Mouse (Mus musculus) neural tube, embryonic 12.5 days (tissue): ENCODE results near the gene Smarcd1. TPM values are rescaled to one million over a fixed set of nuclear protein-coding genes. Genes with fewer than 3 reads are reported as not detected.

ENCODE experiments used
- ATAC-seq: fragments of 200-750 bp; cut with Nextera tagmentation; 2 replicates; pipeline ENCODE4 v1.8.0; 2017; ENCODE audit warnings: low read depth, mild to moderate bottlenecking, moderate TSS enrichment, moderate library complexity; ENCODE audit not compliant: low FRiP score
- H3K27ac ChIP-seq: fragments of 300-500 bp; sonication (generic); 2 replicates; pipeline ENCODE4 v1.5.1; 2016
- H3K27me3 ChIP-seq: fragments of 300-500 bp; sonication (generic); replicated peaks from 2 replicates; pipeline ENCODE4 v1.6.1; 2016; ENCODE audit warnings: mild to moderate bottlenecking
- H3K36me3 ChIP-seq: fragments of 300-500 bp; sonication (generic); 2 replicates; pipeline ENCODE4 v1.6.1; 2016; ENCODE audit warnings: mild to moderate bottlenecking
- H3K4me1 ChIP-seq: fragments of 300-500 bp; sonication (generic); 2 replicates; pipeline ENCODE4 v1.6.1; 2016
- H3K4me2 ChIP-seq: fragments of 300-500 bp; sonication (generic); replicated peaks from 2 replicates; pipeline ENCODE4 v1.6.1; 2016; ENCODE audit warnings: mild to moderate bottlenecking
- H3K4me3 ChIP-seq: fragments of 300-500 bp; sonication (generic); 2 replicates; pipeline ENCODE4 v1.5.1; 2016
- H3K9ac ChIP-seq: fragments of 300-500 bp; sonication (generic); 2 replicates; pipeline ENCODE4 v1.6.1; 2016; ENCODE audit warnings: mild to moderate bottlenecking
- H3K9me3 ChIP-seq: fragments of 300-500 bp; sonication (generic); 2 replicates; pipeline ENCODE4 v1.6.1; 2016; ENCODE audit warnings: mild to moderate bottlenecking
- WGBS: fragments of 180-500 bp; shearing (Covaris S2); methylation state at CpG from one replicate; pipeline ENCODE4 v1.1.7; 2016; 5-methylcytosine and 5-hydroxymethylcytosine counted together
- polyA plus RNA-seq: library from polyadenylated mRNA; unstranded; fragments of >200 nt; fragmentation: Nextera tagmentation; extraction: Ambion mirVana; gene quantifications from 2 replicates; pipeline ENCODE4 v1.2.1, GENCODE M21; 2016

The Smarcd1 gene
- polyA plus RNA-seq, 1 experiment from 2014 or later = 142 TPM

DNA sequence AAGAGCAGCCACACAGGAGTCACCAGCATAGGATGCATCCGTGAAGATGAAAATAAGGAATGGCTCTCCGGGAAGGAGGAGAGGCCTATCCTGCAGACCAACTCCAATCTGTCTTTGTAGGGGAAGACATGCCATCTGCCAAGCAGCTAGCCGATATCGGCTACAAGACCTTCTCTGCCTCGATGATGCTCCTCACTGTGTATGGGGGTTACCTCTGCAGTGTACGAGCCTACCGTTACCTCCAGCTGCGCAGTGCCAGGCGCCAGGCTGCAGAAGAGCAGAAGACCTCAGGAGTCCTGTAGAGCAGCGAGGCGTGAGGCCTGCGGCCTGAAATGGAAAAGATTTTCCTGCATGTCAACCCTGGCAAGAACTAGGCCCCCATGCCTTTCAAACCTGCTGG, 25.6 kb downstream of the Smarcd1 start:
- no peak overlapping the region for H3K4me3 ChIP-seq
- peaks cover 37% of the 10 kb centered on the region for H3K36me3 ChIP-seq
- ATAC-seq = no peak
- H3K27me3 ChIP-seq = no peaks in the 10 kb centered on the region
- H3K27ac ChIP-seq = no peak overlapping the region
- no peak overlapping the region for H3K9ac ChIP-seq
- no peaks in the 10 kb centered on the region for H3K9me3 ChIP-seq
- WGBS = 97% methylated on average over 12 of the region's 12 CpGs
- H3K4me1 ChIP-seq = peaks cover 30% of the 10 kb centered on the region
- H3K4me2 ChIP-seq = no peak overlapping the region

DNA sequence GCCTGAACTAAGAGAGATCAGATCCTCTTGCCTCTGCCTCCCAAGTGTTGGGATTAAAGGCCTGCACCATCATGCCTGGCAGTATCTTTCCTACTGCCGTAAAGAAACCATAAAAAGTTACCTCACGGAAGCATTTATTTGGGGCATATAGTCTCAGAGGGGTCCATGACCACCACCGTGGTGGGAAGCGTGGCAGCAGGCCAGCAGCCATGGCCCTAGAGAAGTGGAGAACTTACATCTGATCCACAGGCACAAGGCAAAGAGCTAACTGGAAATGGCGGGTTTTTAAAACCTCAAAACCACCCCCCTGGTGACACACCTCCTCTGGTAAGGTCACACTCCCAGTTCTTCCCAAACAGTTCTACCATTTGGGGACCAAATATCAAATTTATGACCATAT, 26.3 kb downstream of the Smarcd1 start:
- Histone ChIP-seq H3K9me3 (no peaks in the 10 kb centered on the region), H3K4me2 (no peak overlapping the region), H3K4me1 (peaks cover 25% of the 10 kb centered on the region), H3K9ac (no peak overlapping the region), H3K4me3 (no peak overlapping the region), H3K27me3 (no peaks in the 10 kb centered on the region), H3K27ac (no peak overlapping the region), H3K36me3 (peaks cover 37% of the 10 kb centered on the region)
- no peak for ATAC-seq
- WGBS = 95% methylated on average over 5 of the region's 5 CpGs

DNA sequence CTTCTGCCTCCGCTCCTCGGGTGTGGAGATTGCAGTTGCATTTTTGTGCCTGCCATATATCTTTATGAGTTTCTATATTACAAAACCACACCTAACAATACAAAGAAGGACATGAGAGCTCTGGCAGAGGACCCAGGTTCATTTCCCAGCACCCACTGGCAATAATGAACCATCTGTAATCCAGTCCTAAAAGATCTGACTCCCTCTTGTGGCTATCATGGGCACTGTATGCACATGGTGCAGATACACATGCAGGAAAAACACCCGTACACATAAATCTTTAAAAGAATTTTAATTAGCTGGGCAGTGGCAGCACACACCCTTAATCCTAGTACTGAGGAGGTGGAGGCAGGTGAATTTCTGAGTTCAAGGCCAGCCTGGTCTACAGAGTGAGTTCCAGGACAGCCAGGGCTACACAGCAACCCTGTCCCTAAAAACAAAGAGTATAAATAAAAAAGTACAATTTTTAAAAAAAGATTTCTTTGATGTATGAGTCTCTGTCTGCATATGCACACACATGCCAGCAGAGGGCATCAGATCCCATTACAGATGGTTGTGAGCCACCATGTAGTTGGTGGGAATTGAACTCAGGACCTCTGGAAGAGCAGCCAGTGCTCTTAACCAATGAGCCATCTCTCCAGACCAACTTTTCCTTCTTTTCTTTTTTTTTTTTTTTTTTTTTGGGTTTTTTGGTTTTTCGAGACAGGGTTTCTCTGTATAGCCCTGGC, 27.3 kb downstream of the Smarcd1 start:
- H3K9ac ChIP-seq = no peak overlapping the region
- H3K27ac ChIP-seq = no peak overlapping the region
- 97% methylated on average over 4 of the region's 4 CpGs for WGBS
- H3K4me3 ChIP-seq = no peak overlapping the region
- peaks cover 37% of the 10 kb centered on the region for H3K36me3 ChIP-seq
- peaks cover 15% of the 10 kb centered on the region for H3K4me1 ChIP-seq
- ATAC-seq = no peak
- H3K27me3 ChIP-seq = no peaks in the 10 kb centered on the region
- no peak overlapping the region for H3K4me2 ChIP-seq
- no peaks in the 10 kb centered on the region for H3K9me3 ChIP-seq

DNA sequence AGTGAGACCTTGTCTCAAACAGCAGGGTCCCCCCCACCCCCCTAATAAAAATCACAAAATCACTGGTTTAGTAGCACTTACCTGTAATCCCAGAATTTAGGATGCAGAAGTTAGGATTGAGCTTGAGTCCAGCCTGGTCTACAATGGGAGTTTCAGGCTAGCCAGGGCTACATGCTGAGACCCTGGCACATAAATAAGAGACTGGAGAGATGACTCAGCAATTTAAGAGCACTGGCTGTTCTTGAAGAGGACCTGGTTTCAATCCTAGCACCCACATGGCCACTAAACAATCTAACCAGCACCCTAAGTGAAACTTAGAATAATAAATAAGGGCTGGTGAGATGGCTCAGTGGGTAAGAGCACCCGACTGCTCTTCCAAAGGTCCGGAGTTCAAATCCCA, 29.2 kb downstream of the Smarcd1 start:
- H3K4me1 ChIP-seq = peaks cover 5% of the 10 kb centered on the region; the same call in 1 of the 2 replicates
- H3K36me3 ChIP-seq = peaks cover 56% of the 10 kb centered on the region
- H3K27me3 ChIP-seq = no peaks in the 10 kb centered on the region
- H3K9me3 ChIP-seq = no peaks in the 10 kb centered on the region
- H3K4me3 ChIP-seq = no peak overlapping the region
- H3K4me2 ChIP-seq = no peak overlapping the region
- H3K9ac ChIP-seq = no peak overlapping the region
- WGBS = 88% methylated on average over 2 of the region's 2 CpGs
- ATAC-seq = no peak
- no peak overlapping the region for H3K27ac ChIP-seq

DNA sequence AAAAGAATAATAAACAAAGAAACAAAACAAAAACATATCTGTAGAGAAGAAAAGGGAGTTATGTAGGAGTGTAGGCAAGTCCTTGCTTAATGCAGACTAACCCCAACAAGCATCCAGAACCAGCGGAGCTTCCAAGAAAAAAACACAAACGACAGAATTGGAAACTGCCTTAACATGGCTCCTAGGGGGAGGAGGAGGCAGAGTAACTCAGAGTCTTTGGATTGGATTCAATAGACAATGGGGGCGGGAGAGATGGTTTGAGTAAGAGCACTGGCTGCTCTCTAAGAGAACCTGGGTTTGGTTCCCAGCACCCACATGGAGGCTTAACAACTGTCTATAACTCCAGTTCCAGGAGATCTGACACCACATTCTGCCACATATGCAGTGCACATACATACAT, 29.7 kb downstream of the Smarcd1 start:
- Histone ChIP-seq H3K36me3 (peaks cover 61% of the 10 kb centered on the region), H3K4me3 (no peak overlapping the region), H3K27ac (no peak overlapping the region), H3K9ac (no peak overlapping the region), H3K27me3 (no peaks in the 10 kb centered on the region), H3K4me1 (0 out of 2 replicates have a peak, but pooled peaks cover under 1% of the 10 kb centered on the region), H3K9me3 (no peaks in the 10 kb centered on the region), H3K4me2 (no peak overlapping the region)
- ATAC-seq = no peak
- WGBS = 91% methylated on average over 3 of the region's 3 CpGs

DNA sequence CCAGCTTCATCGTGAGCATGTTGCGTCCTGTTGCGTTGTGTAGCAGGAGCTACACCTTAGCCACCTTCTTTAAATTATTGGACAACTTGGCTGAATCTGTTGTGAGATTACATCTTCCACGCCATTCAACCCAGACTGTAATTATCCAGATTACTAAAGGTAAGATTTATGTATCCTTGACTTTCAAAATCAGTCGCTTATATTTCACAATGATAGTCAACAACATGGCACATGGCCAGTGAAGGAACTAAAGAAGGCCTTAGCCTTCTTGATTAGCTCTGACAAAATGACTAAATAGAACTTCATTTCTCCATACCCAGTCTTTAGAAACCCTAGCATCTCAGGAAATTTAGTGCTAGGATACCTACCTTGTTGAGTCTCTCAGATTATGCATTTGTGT, 31.3 kb downstream of the Smarcd1 start:
- Histone ChIP-seq H3K4me1 (no peaks in the 10 kb centered on the region), H3K9ac (no peak overlapping the region), H3K4me2 (no peak overlapping the region), H3K27me3 (no peaks in the 10 kb centered on the region), H3K36me3 (peaks cover 66% of the 10 kb centered on the region), H3K9me3 (no peaks in the 10 kb centered on the region), H3K4me3 (no peak overlapping the region), H3K27ac (no peak overlapping the region)
- ATAC-seq = no peak
- 96% methylated on average over 5 of the region's 5 CpGs for WGBS

DNA sequence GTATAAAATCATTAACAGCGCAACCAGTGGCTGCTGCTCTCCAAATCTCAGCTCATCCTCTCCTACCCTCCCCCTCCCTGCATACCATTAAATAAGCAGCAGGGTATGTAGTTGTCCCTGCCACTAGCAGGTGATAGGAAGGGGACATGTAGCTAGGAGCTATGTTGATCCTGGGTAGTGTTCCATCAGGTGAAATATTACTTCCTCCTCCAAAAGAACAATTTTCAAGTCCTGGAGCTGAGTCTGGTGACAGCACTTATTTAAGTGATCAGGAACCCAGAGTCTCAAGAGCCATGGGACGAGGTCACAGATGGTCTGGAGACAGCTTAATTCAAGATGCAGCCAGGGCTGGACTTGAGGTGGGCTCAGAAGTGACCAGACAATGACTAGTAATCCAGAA, 33.7 kb downstream of the Smarcd1 start:
- H3K4me2 ChIP-seq = no peak overlapping the region
- H3K27ac ChIP-seq = no peak overlapping the region
- H3K9ac ChIP-seq = no peak overlapping the region
- peaks cover 73% of the 10 kb centered on the region for H3K36me3 ChIP-seq
- 90% methylated on average over 2 of the region's 2 CpGs for WGBS
- H3K4me3 ChIP-seq = no peak overlapping the region
- no peak for ATAC-seq
- no peaks in the 10 kb centered on the region for H3K9me3 ChIP-seq
- H3K4me1 ChIP-seq = no peaks in the 10 kb centered on the region
- H3K27me3 ChIP-seq = no peaks in the 10 kb centered on the region

DNA sequence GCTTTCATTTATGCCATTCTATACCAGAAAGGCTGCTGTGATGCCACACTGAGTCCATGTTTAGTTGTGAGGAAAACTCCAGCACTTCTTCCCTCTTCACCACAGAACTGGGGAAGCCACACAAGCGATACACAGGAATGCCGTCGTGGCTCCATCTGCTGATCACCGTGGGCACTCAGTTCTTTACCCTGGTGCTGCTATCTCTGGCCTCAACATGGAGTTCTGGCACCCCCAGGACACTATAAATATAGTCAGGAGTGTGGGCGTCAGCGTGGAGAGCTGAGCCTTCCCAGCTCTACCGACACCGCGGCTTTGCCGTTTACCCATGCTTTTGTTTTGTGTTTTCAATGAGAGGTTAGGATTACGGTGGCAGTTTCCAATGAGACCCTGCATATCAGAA, 34.7 kb downstream of the Smarcd1 start:
- H3K9ac ChIP-seq = no peak overlapping the region
- no peak overlapping the region for H3K4me2 ChIP-seq
- H3K4me1 ChIP-seq = no peaks in the 10 kb centered on the region
- no peaks in the 10 kb centered on the region for H3K9me3 ChIP-seq
- WGBS = 90% methylated on average over 11 of the region's 11 CpGs
- peaks cover 72% of the 10 kb centered on the region for H3K36me3 ChIP-seq
- no peak overlapping the region for H3K4me3 ChIP-seq
- H3K27ac ChIP-seq = no peak overlapping the region
- no peaks in the 10 kb centered on the region for H3K27me3 ChIP-seq
- ATAC-seq = no peak

DNA sequence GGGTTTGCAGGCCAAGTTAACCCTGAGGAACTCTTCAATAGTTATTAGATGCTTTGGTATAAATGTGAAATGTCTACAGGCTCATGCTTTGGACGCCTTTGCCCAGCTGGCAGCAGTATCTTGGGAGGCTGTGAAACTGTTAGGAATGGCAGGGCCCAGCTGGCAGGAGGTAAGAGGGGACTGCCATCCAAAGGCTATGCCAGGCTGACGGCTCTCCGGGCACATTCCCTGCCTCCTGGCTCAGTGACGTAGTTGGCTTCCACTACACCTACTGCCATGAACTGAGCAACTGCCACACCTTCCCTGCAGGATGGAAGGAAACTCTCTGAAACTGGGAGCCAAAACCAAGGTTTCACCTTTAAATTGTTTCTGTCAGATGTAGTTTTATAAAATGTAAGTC, 38.3 kb downstream of the Smarcd1 start:
- Histone ChIP-seq H3K27ac (no peak overlapping the region), H3K36me3 (peaks cover 53% of the 10 kb centered on the region)
- no peak for ATAC-seq

DNA sequence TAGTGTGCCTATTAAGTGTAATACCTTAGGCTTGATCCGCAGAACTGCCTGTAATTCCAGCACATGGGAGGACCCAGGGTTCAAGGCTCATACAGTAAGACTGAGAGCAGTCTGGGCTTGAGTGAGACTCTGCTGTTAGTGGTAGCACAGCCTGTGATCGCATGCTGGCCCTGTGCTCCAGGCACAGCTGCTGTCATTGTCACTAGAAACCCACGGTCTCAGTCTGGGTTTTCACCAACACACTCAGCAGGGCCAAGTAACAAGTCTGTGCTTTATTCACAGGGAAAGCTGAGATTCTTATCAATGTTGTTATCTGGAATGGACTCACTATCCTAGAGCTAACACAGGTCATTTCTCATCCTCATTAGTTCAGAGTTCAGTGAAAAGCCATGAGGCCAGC, 52.3 kb downstream of the Smarcd1 start:
- H3K4me2 ChIP-seq = no peak overlapping the region
- no peaks in the 10 kb centered on the region for H3K27me3 ChIP-seq
- no peak overlapping the region for H3K9ac ChIP-seq
- H3K4me1 ChIP-seq = no peaks in the 10 kb centered on the region
- ATAC-seq = no peak
- H3K36me3 ChIP-seq = peaks cover 3% of the 10 kb centered on the region; the same call in 1 of the 2 replicates
- WGBS = 79% methylated on average over 3 of the region's 3 CpGs
- H3K27ac ChIP-seq = no peak overlapping the region
- no peak overlapping the region for H3K4me3 ChIP-seq
- H3K9me3 ChIP-seq = no peaks in the 10 kb centered on the region

More for the DNA sequence above, 38.3 kb downstream of the Smarcd1 start:
- Histone ChIP-seq H3K4me3 (no peak overlapping the region), H3K4me1 (no peaks in the 10 kb centered on the region), H3K9ac (no peak overlapping the region), H3K4me2 (no peak overlapping the region), H3K9me3 (no peaks in the 10 kb centered on the region), H3K27me3 (no peaks in the 10 kb centered on the region)
- WGBS = 94% methylated on average over 4 of the region's 4 CpGs

Other genes with a start within 250 kb of the Smarcd1 start
- 15.4 and 17.2 TPM in 2 replicates for gene Nckap5l, start 244.4 kb upstream of the Smarcd1 start, polyA plus RNA-seq
- 17.0 and 17.4 TPM in 2 replicates for gene Bcdin3d, start 227.4 kb upstream of the Smarcd1 start, polyA plus RNA-seq
- gene Faim2, start 174.0 kb upstream of the Smarcd1 start, polyA plus RNA-seq = 6.3 and 6.7 TPM in 2 replicates
- gene Aqp2, start 123.1 kb upstream of the Smarcd1 start, polyA plus RNA-seq = not detected in 2 replicates
- gene Aqp5, start 111.3 kb upstream of the Smarcd1 start, polyA plus RNA-seq = 2.3 and 2.9 TPM in 2 replicates
- 0.60 and 1.1 TPM in 2 replicates for gene Aqp6, start 100.7 kb upstream of the Smarcd1 start, polyA plus RNA-seq
- gene Racgap1, start 50.5 kb upstream of the Smarcd1 start, polyA plus RNA-seq = 207 and 218 TPM in 2 replicates
- gene Asic1, start 31.8 kb upstream of the Smarcd1 start, polyA plus RNA-seq = 54.3 and 62.6 TPM in 2 replicates
- gene Gm17349, start 3.4 kb downstream of the Smarcd1 start, polyA plus RNA-seq = not detected in 2 replicates
- gene Gpd1, start 15.4 kb downstream of the Smarcd1 start, polyA plus RNA-seq = 0.97 and 1.4 TPM in 2 replicates
- 169 and 170 TPM in 2 replicates for gene Cox14, start 23.5 kb downstream of the Smarcd1 start, polyA plus RNA-seq
- 65.6 and 67.3 TPM in 2 replicates for gene Cers5, start 70.8 kb downstream of the Smarcd1 start, polyA plus RNA-seq
- 31.2 and 35.5 TPM in 2 replicates for gene Lima1, start 173.3 kb downstream of the Smarcd1 start, polyA plus RNA-seq